Mouse (Mus musculus): ENCODE results near the gene Rab5b. TPM values are rescaled to one million over a fixed set of nuclear protein-coding genes. Genes with fewer than 3 reads are reported as not detected.
"Not testable (repeated sequence)": the region's sequence is repeated elsewhere in the genome, so short reads cannot be mapped to it uniquely, and the experiment has no call there.

Rab5b gene
- polyA plus RNA-seq, 1 experiment from 2014 or later: 96.2 TPM

GRCm38 (mm10) chr10:128631571-128631970 is 64.5 kb downstream of the Rab5b start:
- Histone ChIP-seq H3K4me2 (replicated peaks) (no peak overlapping the region), H3K4me1 (no peaks in the 10 kb centered on the region), H3K36me3 (peaks cover 37% of the 10 kb centered on the region), H3K4me3 (no peak overlapping the region), H3K9ac (no peak overlapping the region), H3K27ac (no peak overlapping the region), H3K9me3 (replicated peaks) (no peaks in the 10 kb centered on the region), H3K27me3 (no peaks in the 10 kb centered on the region)
- ATAC-seq (ENCODE audit: low FRiP score): no peak
- 19% methylated on average over 6 of the region's 6 CpGs for WGBS

GRCm38 (mm10) chr10:128630306-128630705 is 65.8 kb downstream of the Rab5b start:
- not testable (repeated sequence) for ATAC-seq (ENCODE audit: low FRiP score); H3K9me3 ChIP-seq (replicated peaks); H3K4me1 ChIP-seq; H3K27me3 ChIP-seq; H3K4me2 ChIP-seq (replicated peaks); H3K4me3 ChIP-seq; H3K27ac ChIP-seq; H3K9ac ChIP-seq
- 84% methylated on average over 5 of the region's 5 CpGs for WGBS
- peaks cover 25% of the 10 kb centered on the region for H3K36me3 ChIP-seq

DNA sequence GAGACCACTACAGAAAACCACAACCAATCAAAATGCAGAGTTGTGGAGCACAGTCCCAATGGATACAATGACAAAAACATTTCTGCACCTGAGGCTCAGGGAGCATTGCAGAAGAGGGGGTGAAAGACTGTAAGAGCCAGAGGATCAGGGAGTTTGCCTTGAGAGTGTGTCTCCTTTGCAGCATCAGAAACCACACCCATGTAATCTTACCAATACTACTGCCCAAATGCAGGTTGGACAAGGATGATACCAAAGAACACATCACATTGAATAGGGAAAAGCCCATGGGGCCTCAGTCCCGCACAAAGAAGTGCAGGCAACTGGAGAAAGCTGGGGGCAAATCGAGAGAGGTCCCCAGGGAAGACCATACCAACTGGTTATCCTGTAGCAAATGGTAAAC is 66.3 kb downstream of the Rab5b start:
- Histone ChIP-seq H3K4me1 (peaks cover 10% of the 10 kb centered on the region), H3K4me2 (replicated peaks) (no peak overlapping the region), H3K4me3 (no peak overlapping the region), H3K9me3 (replicated peaks) (no peaks in the 10 kb centered on the region), H3K27ac (no peak overlapping the region), H3K9ac (no peak overlapping the region), H3K27me3 (no peaks in the 10 kb centered on the region), H3K36me3 (peaks cover 24% of the 10 kb centered on the region)
- no peak for ATAC-seq (ENCODE audit: low FRiP score)
- WGBS: 78% methylated on average over 2 of the region's 2 CpGs

- H3K4me3 ChIP-seq: no peak overlapping the region
- H3K4me1 ChIP-seq: peaks cover 10% of the 10 kb centered on the region
- ATAC-seq (ENCODE audit: low FRiP score): 0 out of 2 replicates have a peak, but pooled peaks have one; percentile 17
- peaks cover 24% of the 10 kb centered on the region for H3K36me3 ChIP-seq
- 88% methylated on average over 10 of the region's 10 CpGs for WGBS
- no peak overlapping the region for H3K9ac ChIP-seq
- no peak overlapping the region for H3K4me2 ChIP-seq (replicated peaks)
- no peaks in the 10 kb centered on the region for H3K9me3 ChIP-seq (replicated peaks)
- H3K27me3 ChIP-seq: no peaks in the 10 kb centered on the region
- no peak overlapping the region for H3K27ac ChIP-seq
These were observed 68.4 kb downstream of the Rab5b start for GRCm38 (mm10) chr10:128627398-128628317.

Other genes starting within 250 kb of the Rab5b start
- gene Smarcc2, start 237.0 kb downstream of the Rab5b start, polyA plus RNA-seq (2016; fragmentation: Nextera tagmentation; extraction: Ambion mirVana): 195 and 215 TPM in 2 replicates
- 836 and 860 TPM in 2 replicates for gene Myl6, start 202.1 kb downstream of the Rab5b start, polyA plus RNA-seq (2016; fragmentation: Nextera tagmentation; extraction: Ambion mirVana)
- gene Myl6b, start 197.6 kb downstream of the Rab5b start, polyA plus RNA-seq (2016; fragmentation: Nextera tagmentation; extraction: Ambion mirVana): 2.9 and 3.3 TPM in 2 replicates
- 28.9 and 30.9 TPM in 2 replicates for gene Esyt1, start 170.4 kb downstream of the Rab5b start, polyA plus RNA-seq (2016; fragmentation: Nextera tagmentation; extraction: Ambion mirVana)
- gene Zc3h10, start 148.5 kb downstream of the Rab5b start, polyA plus RNA-seq (2016; fragmentation: Nextera tagmentation; extraction: Ambion mirVana): 20.8 TPM in 2 replicates
- gene Rpl41, start 147.0 kb downstream of the Rab5b start, polyA plus RNA-seq (2016; fragmentation: Nextera tagmentation; extraction: Ambion mirVana): 2,172 and 2,716 TPM in 2 replicates
- 140 and 143 TPM in 2 replicates for gene Pa2g4, start 130.3 kb downstream of the Rab5b start, polyA plus RNA-seq (2016; fragmentation: Nextera tagmentation; extraction: Ambion mirVana)
- gene Erbb3, start 106.6 kb downstream of the Rab5b start, polyA plus RNA-seq (2016; fragmentation: Nextera tagmentation; extraction: Ambion mirVana): 9.8 and 11.7 TPM in 2 replicates
- gene Rps26, start 69.5 kb downstream of the Rab5b start, polyA plus RNA-seq (2016; fragmentation: Nextera tagmentation; extraction: Ambion mirVana): 418 and 515 TPM in 2 replicates
- gene Ikzf4, start 50.3 kb downstream of the Rab5b start, polyA plus RNA-seq (2016; fragmentation: Nextera tagmentation; extraction: Ambion mirVana): 8.7 and 9.8 TPM in 2 replicates
- gene Suox, start 22.2 kb downstream of the Rab5b start, polyA plus RNA-seq (2016; fragmentation: Nextera tagmentation; extraction: Ambion mirVana): 15.1 and 16.4 TPM in 2 replicates
- gene Pmel, start 7.9 kb upstream of the Rab5b start, polyA plus RNA-seq (2016; fragmentation: Nextera tagmentation; extraction: Ambion mirVana): 3.5 and 6.0 TPM in 2 replicates
- 74.5 and 75.3 TPM in 2 replicates for gene Cdk2, start 8.8 kb upstream of the Rab5b start, polyA plus RNA-seq (2016; fragmentation: Nextera tagmentation; extraction: Ambion mirVana)
- 6.9 and 7.3 TPM in 2 replicates for gene Dgka, start 48.6 kb upstream of the Rab5b start, polyA plus RNA-seq (2016; fragmentation: Nextera tagmentation; extraction: Ambion mirVana)
- 46.3 and 48.5 TPM in 2 replicates for gene Pym1, start 51.6 kb upstream of the Rab5b start, polyA plus RNA-seq (2016; fragmentation: Nextera tagmentation; extraction: Ambion mirVana)
- 0.27 and 0.63 TPM in 2 replicates for gene Mmp19, start 94.6 kb upstream of the Rab5b start, polyA plus RNA-seq (2016; fragmentation: Nextera tagmentation; extraction: Ambion mirVana)
- gene Dnajc14, start 107.8 kb upstream of the Rab5b start, polyA plus RNA-seq (2016; fragmentation: Nextera tagmentation; extraction: Ambion mirVana): 61.1 and 64.1 TPM in 2 replicates
- gene Tmem198b, start 108.1 kb upstream of the Rab5b start, polyA plus RNA-seq (2016; fragmentation: Nextera tagmentation; extraction: Ambion mirVana): 20.5 and 21.4 TPM in 2 replicates
- gene Sarnp, start 121.1 kb upstream of the Rab5b start, polyA plus RNA-seq (2016; fragmentation: Nextera tagmentation; extraction: Ambion mirVana): 196 and 204 TPM in 2 replicates
- 26.3 and 41.4 TPM in 2 replicates for gene Ormdl2, start 125.4 kb upstream of the Rab5b start, polyA plus RNA-seq (2016; fragmentation: Nextera tagmentation; extraction: Ambion mirVana)
- 10.7 and 11.5 TPM in 2 replicates for gene Gdf11, start 195.5 kb upstream of the Rab5b start, polyA plus RNA-seq (2016; fragmentation: Nextera tagmentation; extraction: Ambion mirVana)
- gene Cd63, start 204.7 kb upstream of the Rab5b start, polyA plus RNA-seq (2016; fragmentation: Nextera tagmentation; extraction: Ambion mirVana): 258 and 273 TPM in 2 replicates
- 11.3 and 15.7 TPM in 2 replicates for gene Rdh5, start 226.6 kb upstream of the Rab5b start, polyA plus RNA-seq (2016; fragmentation: Nextera tagmentation; extraction: Ambion mirVana)
- 210 and 235 TPM in 2 replicates for gene Bloc1s1, start 227.8 kb upstream of the Rab5b start, polyA plus RNA-seq (2016; fragmentation: Nextera tagmentation; extraction: Ambion mirVana)
- gene Itga7, start 237.6 kb upstream of the Rab5b start, polyA plus RNA-seq (2016; fragmentation: Nextera tagmentation; extraction: Ambion mirVana): 3.6 and 4.4 TPM in 2 replicates

All from hindbrain, embryonic 12.5 days (tissue).